Mouse (Mus musculus) heart, adult 18-20 months (tissue): ENCODE data around the gene Wbp11. TPM values are rescaled to one million over a fixed set of nuclear protein-coding genes. Genes with fewer than 3 reads are reported as not detected.
A peak's percentile ranks its signal among the peaks of the same experiment; 100 is the strongest.
"Not testable (repeated sequence)": the region's sequence is repeated elsewhere in the genome, so short reads cannot be mapped to it uniquely, and the experiment has no call there.

ENCODE experiments used
- DNase-seq, 2 experiments: peaks; one replicate each; pipeline ENCODE4 v3.0.0; 2021 to 2022; ENCODE audit warnings: mixed read lengths in 1 of 2
- total RNA-seq, 2 experiments: library from RNA; stranded (reverse); gene quantifications; 2 replicates each; pipeline ENCODE4 v1.2.3; 2021

Wbp11 gene
- total RNA-seq, 2 experiments from 2014 or later: 53.4 to 64.0 TPM

- DNase-seq: peak; percentile 97 to 100
Measured at GRCm38 (mm10) chr6:136803739-136804633, 24.0 kb downstream of the Wbp11 start, which contains the start of gene Hist4h4. Gene Hist4h4, minus strand, starts transcription at chr6:136804415.

GRCm38 (mm10) chr6:136803093-136803738 lies 24.8 kb downstream of the Wbp11 start:
- DNase-seq: no peak

GRCm38 (mm10) chr6:136801274-136801673 lies 26.8 kb downstream of the Wbp11 start:
- no peak for DNase-seq

- DNase-seq: no peak
Measured at GRCm38 (mm10) chr6:136800710-136801109, 27.3 kb downstream of the Wbp11 start.

GRCm38 (mm10) chr6:136797874-136798693 lies 29.9 kb downstream of the Wbp11 start:
- DNase-seq: not testable (repeated sequence)

GRCm38 (mm10) chr6:136795850-136796249 lies 32.2 kb downstream of the Wbp11 start:
- no peak for DNase-seq

GRCm38 (mm10) chr6:136795110-136795509 lies 32.9 kb downstream of the Wbp11 start:
- no peak for DNase-seq

GRCm38 (mm10) chr6:136793831-136794525 lies 34.1 kb downstream of the Wbp11 start:
- no peak for DNase-seq

- DNase-seq: no peak
Measured at GRCm38 (mm10) chr6:136792884-136793758, 34.9 kb downstream of the Wbp11 start.

GRCm38 (mm10) chr6:136789391-136789971 lies 38.6 kb downstream of the Wbp11 start:
- DNase-seq: peak; percentile 84 to 86

- DNase-seq: no peak
Measured at GRCm38 (mm10) chr6:136782761-136783160, 45.3 kb downstream of the Wbp11 start.

- no peak for DNase-seq
Measured at GRCm38 (mm10) chr6:136782146-136782545, 45.9 kb downstream of the Wbp11 start.

GRCm38 (mm10) chr6:136781377-136781986 lies 46.6 kb downstream of the Wbp11 start, which contains the start of gene Gucy2c:
Gene Gucy2c, minus strand, starts transcription at chr6:136781765.
- no peak for DNase-seq

- DNase-seq: no peak
Measured at GRCm38 (mm10) chr6:136776392-136776791, 51.6 kb downstream of the Wbp11 start.

GRCm38 (mm10) chr6:136769859-136770258 lies 58.2 kb downstream of the Wbp11 start:
- DNase-seq: no peak

GRCm38 (mm10) chr6:136769143-136769542 lies 58.9 kb downstream of the Wbp11 start:
- peak in 1 of 2 experiments; percentile 4 for DNase-seq

GRCm38 (mm10) chr6:136763912-136764311 lies 64.1 kb downstream of the Wbp11 start:
- no peak for DNase-seq
